Mouse (Mus musculus) cerebellum, adult (tissue): ENCODE results near the gene Acin1.
A peak's percentile ranks its signal among the peaks of the same experiment; 100 is the strongest.
"Not testable (repeated sequence)": the region's sequence is repeated elsewhere in the genome, so short reads cannot be mapped to it uniquely, and the experiment has no call there.

ENCODE experiments used
- ATAC-seq: cut with Nextera tagmentation; 2 replicates; pipeline ENCODE4 v1.9.2; 2017; ENCODE audit warnings: mild to moderate bottlenecking, moderate library complexity, mixed read lengths; ENCODE audit not compliant: insufficient number of reproducible peaks, low FRiP score, low TSS enrichment

The Acin1 gene

GRCm38 (mm10) chr14:54617152-54617896, 69.4 kb downstream of the Acin1 start:
- peak; percentile 27; the same call in 1 of the 2 replicates for ATAC-seq

- no peak for ATAC-seq
Observed at GRCm38 (mm10) chr14:54616226-54616825, 70.4 kb downstream of the Acin1 start.

- ATAC-seq = not testable (repeated sequence)
Observed at GRCm38 (mm10) chr14:54614130-54614529, 72.6 kb downstream of the Acin1 start.

GRCm38 (mm10) chr14:54610648-54611047, 76.1 kb downstream of the Acin1 start:
- no peak for ATAC-seq

- no peak for ATAC-seq
Observed at GRCm38 (mm10) chr14:54609962-54610361, 76.8 kb downstream of the Acin1 start.

- no peak for ATAC-seq
Observed at GRCm38 (mm10) chr14:54609245-54609644, 77.5 kb downstream of the Acin1 start.

- no peak for ATAC-seq
Observed at GRCm38 (mm10) chr14:54607226-54607625, 79.5 kb downstream of the Acin1 start.

GRCm38 (mm10) chr14:54605752-54606321, 80.9 kb downstream of the Acin1 start, which contains the start of gene 4931414P19Rik:
Gene 4931414P19Rik, minus strand, starts transcription at chr14:54605993.
- no peak for ATAC-seq

- no peak for ATAC-seq
Observed at GRCm38 (mm10) chr14:54603686-54604085, 83.0 kb downstream of the Acin1 start.

- peak; percentile 99 for ATAC-seq
Observed at GRCm38 (mm10) chr14:54603038-54603654, 83.6 kb downstream of the Acin1 start.

- ATAC-seq = no peak
Observed at GRCm38 (mm10) chr14:54602613-54603012, 84.1 kb downstream of the Acin1 start.

- no peak for ATAC-seq
Observed at GRCm38 (mm10) chr14:54601601-54602000, 85.1 kb downstream of the Acin1 start.

- ATAC-seq = no peak
Observed at GRCm38 (mm10) chr14:54597084-54597483, 89.6 kb downstream of the Acin1 start.

- ATAC-seq = no peak
Observed at GRCm38 (mm10) chr14:54594631-54595414, 91.9 kb downstream of the Acin1 start.

GRCm38 (mm10) chr14:54594055-54594454, 92.7 kb downstream of the Acin1 start:
- no peak for ATAC-seq

- ATAC-seq = no peak
Observed at GRCm38 (mm10) chr14:54592319-54592934, 94.3 kb downstream of the Acin1 start.
